ENCODE assay signal across 11 mouse cellular contexts in the genomic region with DNA sequence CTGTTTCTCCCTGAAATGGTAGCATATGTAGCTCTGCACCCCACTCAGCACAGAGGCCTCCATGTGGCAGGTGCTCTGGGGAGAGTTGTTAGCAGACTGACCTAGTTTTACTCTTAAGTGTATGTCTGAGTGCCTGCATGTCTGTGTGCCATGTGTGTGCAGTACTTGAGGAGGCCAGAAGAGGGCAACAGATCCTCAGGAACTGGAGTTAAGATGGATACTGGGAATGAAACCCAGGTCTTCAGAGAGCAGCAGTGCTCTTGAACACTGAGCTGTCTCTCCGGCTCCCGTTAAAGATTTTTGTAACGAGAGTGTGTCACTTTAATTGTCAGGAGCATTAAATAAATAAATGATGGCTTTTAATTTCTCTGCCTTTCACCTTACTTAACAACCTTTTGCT. TPM values are rescaled to one million over a fixed set of nuclear protein-coding genes. Genes with fewer than 3 reads are reported as not detected.
A peak's percentile ranks its signal among the peaks of the same experiment; 100 is the strongest.
DNase-seq lines count a peak whose midpoint lies in the region; ATAC-seq and TF ChIP-seq lines count a peak whose summit lies in the region.
"Had no signal": no experiment of that assay in that cellular context is flagged by ENCODE, and none has a peak within 500 bp of the region (broad histone marks: within the 10 kb centered on the region; RNA-seq: fewer than 3 reads in every experiment).

No protein-coding gene starts in this region.

- peak; percentile 49 for TF ChIP-seq CTCF in left cerebral cortex, adult 2 months (IDR thresholded peaks at IDR 0.05)
- peak; percentile 47; the same call in 1 of the 2 replicates for TF ChIP-seq CTCF in G1E (IDR thresholded peaks at IDR 0.05; ENCODE audit: low read depth, low read length)

- peaks cover 8% of the 10 kb centered on the region for H3K4me1 ChIP-seq in G1E (ENCODE audit: insufficient read depth, low read depth, low read length)

- H3K4me3 ChIP-seq in left cerebral cortex, adult 2 months = no peak overlapping the region
- no peak overlapping the region for H3K4me3 ChIP-seq in G1E (ENCODE audit: low read depth, low read length)

- ATAC-seq in G1E (ENCODE audit: extremely low read depth, insufficient number of reproducible peaks, low FRiP score, poor library complexity, severe bottlenecking) = no peak

- H3K36me3 ChIP-seq in G1E (replicated peaks) = peaks cover 7% of the 10 kb centered on the region

- no peak overlapping the region for H3K27ac ChIP-seq in left cerebral cortex, adult 2 months

- intact Hi-C loops in left cerebral cortex, adult 2 months (cut with DNase I) = no loop called here

- H3K9me3 ChIP-seq in G1E (replicated peaks) = no peaks in the 10 kb centered on the region

- DNase-seq in left cerebral cortex, adult 2 months (ENCODE audit: extremely low spot score in 1 of 2, low spot score in 2 of 2) = no peak
- no peak for DNase-seq in left cerebral cortex, adult 8-10 months (ENCODE audit: low spot score in 2 of 2)
- DNase-seq in G1E (ENCODE audit: low spot score) = no peak
- peak; percentile 35 for DNase-seq in brain, adult 2 months (ENCODE audit: low read depth, low spot score)
- peak; percentile 42 for DNase-seq in mesoderm, embryonic 11.5 days (ENCODE audit: low read depth, low spot score)
- DNase-seq in left cerebral cortex, adult 18-20 months (ENCODE audit: low spot score in 2 of 2) = no peak
- DNase-seq in layer of hippocampus, adult 9-10 months (ENCODE audit: low spot score) = no peak
- no peak for DNase-seq in frontal cortex, postnatal 36 days (ENCODE audit: low spot score in 2 of 2)
- DNase-seq: cerebellum, adult 9-11 months; heart, postnatal 36 days had no signal

- H3K27me3 ChIP-seq in G1E (ENCODE audit: insufficient read depth, low read length) = no peaks in the 10 kb centered on the region

RNA-seq across cellular contexts. Expression of a gene that starts 35.0 kb away (rescaled TPM):
- total RNA-seq in left cerebral cortex, adult 2 months (2021) = 10 to 100 TPM; 31.1 to 32.7 TPM
- total RNA-seq in left cerebral cortex, adult 8-10 months (2022) = 10 to 100 TPM; 27.1 to 30.5 (median 27.7) TPM
- total RNA-seq in G1E (2014; fragmentation: Nextera tagmentation) = 4.7 and 4.9 TPM in 2 replicates
- total RNA-seq in G1E (2017) = 5.1 and 5.3 TPM in 2 replicates
- polyA plus RNA-seq in G1E (2012) = 0.42 and 0.65 TPM in 2 replicates
- total RNA-seq in left cerebral cortex, adult 18-20 months (2021) = 10 to 100 TPM; 28.7 to 30.3 TPM

RNA-seq across cellular contexts. Expression of a gene that starts 35.1 kb away (rescaled TPM):
- total RNA-seq in left cerebral cortex, adult 2 months (2021) = 1 to 10 TPM; 8.5 TPM
- total RNA-seq in left cerebral cortex, adult 8-10 months (2022) = 1 to 10 TPM; 7.8 to 9.4 (median 8.1) TPM
- total RNA-seq in G1E (2014; fragmentation: Nextera tagmentation) (16.0 and 20.1 TPM in 2 replicates), G1E (2017) (20.8 and 25.8 TPM in 2 replicates)
- polyA plus RNA-seq in G1E (2012) = 1.6 and 1.7 TPM in 2 replicates
- 1 to 10 TPM; 9.5 to 9.9 TPM for total RNA-seq in left cerebral cortex, adult 18-20 months (2021)

RNA-seq across cellular contexts. Expression of a gene that starts 43.3 kb away (rescaled TPM):
- total RNA-seq in left cerebral cortex, adult 2 months (2021) = under 1 TPM; 0.56 to 0.79 TPM
- under 1 TPM; 0.07 to 0.59 (median 0.24) TPM for total RNA-seq in left cerebral cortex, adult 8-10 months (2022)
- total RNA-seq in G1E (2014; fragmentation: Nextera tagmentation) (not detected in 2 replicates), G1E (2017) (0.17 and 0.27 TPM in 2 replicates)
- not detected in 2 replicates for polyA plus RNA-seq in G1E (2012)
- under 1 TPM; 0.63 to 0.70 TPM for total RNA-seq in left cerebral cortex, adult 18-20 months (2021)
- total RNA-seq: heart, postnatal 36 days had no signal
- polyA plus RNA-seq: liver, embryonic 16.5 days had no signal

RNA-seq across cellular contexts. Expression of a gene that starts 50.1 kb away (rescaled TPM):
- total RNA-seq in left cerebral cortex, adult 2 months (2021) = 1 to 10 TPM; 5.4 to 6.1 TPM
- total RNA-seq in left cerebral cortex, adult 8-10 months (2022) = 1 to 10 TPM; 4.3 to 5.4 (median 4.7) TPM
- total RNA-seq in G1E (2014; fragmentation: Nextera tagmentation) = 0.90 TPM in 1 of 2 replicates, not detected in the other
- 0.06 and 0.27 TPM in 2 replicates for total RNA-seq in G1E (2017)
- not detected in 2 replicates for polyA plus RNA-seq in G1E (2012)
- 1 to 10 TPM; 4.9 to 5.5 TPM for total RNA-seq in left cerebral cortex, adult 18-20 months (2021)

RNA-seq across cellular contexts. Expression of a gene that starts 56.4 kb away (rescaled TPM):
- not detected for total RNA-seq in left cerebral cortex, adult 2 months (2021)
- not detected for total RNA-seq in left cerebral cortex, adult 8-10 months (2022)
- total RNA-seq in G1E (2014; fragmentation: Nextera tagmentation) (not detected in 2 replicates), G1E (2017) (not detected in 2 replicates)
- not detected in 2 replicates for polyA plus RNA-seq in G1E (2012)
- total RNA-seq in left cerebral cortex, adult 18-20 months (2021) = not detected
- total RNA-seq: heart, postnatal 36 days had no signal
- polyA plus RNA-seq: liver, embryonic 16.5 days had no signal

Comparison
In these comparisons a context has a peak if more than half of its experiments do, and no peak if none do; other contexts are left out.
1. DNase-seq: peak in brain, adult 2 months (single experiment) and mesoderm, embryonic 11.5 days (single experiment); none in left cerebral cortex, adult 2 months (0 of 2), left cerebral cortex, adult 8-10 months (0 of 2), G1E (single experiment), left cerebral cortex, adult 18-20 months (0 of 2), layer of hippocampus, adult 9-10 months (single experiment) and frontal cortex, postnatal 36 days (0 of 2).
2. RNA of a gene that starts 35.0 kb away (total RNA-seq): 31.1 to 32.7 TPM in left cerebral cortex, adult 2 months, 28.7 to 30.3 TPM in left cerebral cortex, adult 18-20 months and 27.1 to 30.5 TPM in left cerebral cortex, adult 8-10 months; 4.7 to 5.3 TPM in G1E; every median in the first group is over 4 times any median in the second.